Mouse (Mus musculus): ENCODE measurements at regions not wholly inside any gene's neighbourhood (a gene's known extent, or its start where the extent isn't known, plus 50 kb on each side); places are given as distances from the start of the nearest gene placed in this dataset.

DNA sequence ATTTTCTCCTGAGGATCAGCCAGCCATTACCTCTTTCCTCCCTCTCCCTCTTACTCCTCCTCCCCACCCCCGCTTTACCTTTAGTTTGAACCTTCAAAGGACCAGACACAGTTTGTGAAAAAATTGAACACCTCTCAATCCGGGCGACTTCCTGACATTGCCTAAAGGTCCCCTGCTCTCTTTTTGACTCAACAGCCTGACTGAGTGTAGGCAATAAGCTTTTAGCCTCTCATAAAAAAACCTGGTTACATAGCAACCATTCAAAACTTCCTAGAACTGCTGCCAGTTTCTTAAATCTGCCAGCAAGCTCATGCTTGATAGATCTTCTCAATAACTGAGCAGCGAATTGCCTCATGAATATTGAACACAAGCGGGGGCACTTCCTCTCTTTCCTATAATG lies 71.7 kb downstream of the Zfp945 start:
- no peak for DNase-seq (ENCODE audit: low read depth, low spot score)

DNA sequence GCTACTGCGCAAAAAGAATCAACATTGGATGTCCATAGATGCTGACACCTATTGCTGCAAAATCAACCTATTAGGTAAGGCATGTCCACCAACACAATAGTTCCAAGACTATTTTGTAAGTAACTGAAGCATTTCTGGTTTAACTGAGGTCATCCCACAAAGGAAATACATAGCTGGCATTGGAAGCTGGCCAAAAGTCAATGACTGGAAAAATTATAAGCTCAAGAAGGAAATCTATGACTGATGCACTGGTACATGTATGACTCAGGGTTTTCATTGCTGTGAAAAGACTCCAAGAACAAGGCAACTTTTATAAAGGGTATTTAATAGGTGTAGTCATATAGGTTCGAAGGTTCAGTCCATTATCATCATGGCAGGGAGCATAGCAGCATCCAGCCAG lies 82.5 kb downstream of the Zfp945 start:
- DNase-seq (ENCODE audit: low read depth, low spot score), result no peak

DNA sequence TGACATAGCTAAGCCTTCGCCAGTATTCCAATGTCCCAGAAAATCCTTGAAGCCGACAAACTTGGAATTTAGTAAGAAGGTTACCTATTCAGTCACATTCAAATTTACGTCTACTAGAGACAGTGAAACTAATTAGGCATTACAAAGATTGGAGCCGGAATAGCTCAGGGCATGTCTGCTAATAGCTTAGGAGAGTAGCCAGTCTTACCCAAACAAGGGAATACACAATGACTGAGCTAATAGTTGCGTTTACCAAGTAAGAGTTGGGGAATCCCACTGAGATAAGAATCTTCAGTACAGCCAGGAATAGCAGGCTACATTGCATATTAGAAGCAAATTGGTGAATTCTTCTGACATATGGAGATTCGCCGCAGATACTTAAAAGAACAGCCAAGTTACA lies 121.2 kb downstream of the Zfp945 start:
- DNase-seq (ENCODE audit: low read depth, low spot score), result peak; percentile 64

DNA sequence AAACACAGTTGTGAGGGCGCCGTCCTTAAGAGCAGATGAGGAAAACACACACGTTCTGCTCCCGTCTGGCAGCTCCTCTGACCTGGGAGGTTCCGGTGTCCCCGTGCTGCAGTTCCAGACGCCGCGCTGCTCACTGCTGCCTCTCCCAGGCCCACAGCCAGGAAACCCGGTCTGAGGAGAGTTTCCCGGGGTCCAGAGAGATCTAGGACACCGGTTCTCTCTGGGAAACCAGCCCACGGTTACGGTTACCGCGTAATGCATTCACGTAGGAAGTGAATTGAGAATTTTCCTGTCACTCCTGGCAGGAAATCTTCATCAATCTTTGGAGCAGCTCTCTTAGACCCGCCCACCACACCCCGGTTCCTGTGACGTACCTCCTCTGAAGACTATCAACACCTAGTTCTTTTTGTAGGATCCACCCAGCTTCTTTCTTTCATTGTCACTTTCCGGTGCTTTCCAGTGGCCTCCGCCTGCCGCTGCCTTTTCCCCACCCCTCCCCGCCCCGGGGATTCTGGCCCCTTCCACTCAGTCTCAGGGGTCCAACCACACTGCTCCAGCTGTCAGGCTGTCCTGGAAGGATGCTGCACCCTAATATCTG lies 127.3 kb downstream of the Zfp945 start:
- peak; percentile 92 for DNase-seq (ENCODE audit: low read depth, low spot score)

DNA sequence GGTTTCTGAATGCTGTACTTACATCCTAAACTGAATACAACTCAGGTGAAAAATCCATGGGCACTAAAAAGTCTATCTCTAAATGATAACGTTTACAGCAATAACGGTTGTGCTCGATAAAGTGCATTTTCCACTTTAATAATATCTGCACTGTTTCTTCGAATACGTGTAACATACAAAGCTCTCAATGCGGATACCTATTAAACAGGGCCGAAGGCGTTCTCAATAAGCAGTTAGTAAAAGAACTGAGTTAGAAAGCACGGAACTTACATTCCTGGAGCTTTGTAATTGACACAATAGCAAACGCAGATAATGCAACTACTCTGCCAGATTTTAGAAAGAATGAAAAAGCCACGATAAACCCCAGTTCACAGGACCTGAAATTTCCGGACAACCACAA lies 127.8 kb downstream of the Zfp945 start:
- DNase-seq (ENCODE audit: low read depth, low spot score), result no peak

DNA sequence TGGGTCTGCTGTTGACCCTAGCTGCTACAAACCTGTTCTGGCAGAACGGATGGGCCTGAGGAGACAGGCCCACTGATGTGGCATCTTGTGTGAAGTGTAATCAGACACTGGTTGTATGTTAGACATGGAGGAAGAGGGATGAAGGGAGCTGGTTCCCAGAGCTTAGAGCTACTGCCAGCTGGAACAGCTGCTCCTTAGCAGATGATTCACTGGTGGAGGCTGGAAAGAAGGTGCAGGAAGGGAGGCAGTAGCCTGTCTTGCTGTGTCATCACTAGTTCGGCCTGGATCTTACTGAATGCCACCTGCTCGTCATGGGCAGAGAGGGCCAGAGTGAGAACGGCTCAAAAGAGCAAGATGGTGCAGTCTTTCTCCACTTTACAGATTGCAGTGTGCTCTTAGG lies 130.6 kb downstream of the Zfp945 start:
- DNase-seq (ENCODE audit: low read depth, low spot score), result no peak
